ENCODE assay signal across 14 mouse cellular contexts in the genomic region with DNA sequence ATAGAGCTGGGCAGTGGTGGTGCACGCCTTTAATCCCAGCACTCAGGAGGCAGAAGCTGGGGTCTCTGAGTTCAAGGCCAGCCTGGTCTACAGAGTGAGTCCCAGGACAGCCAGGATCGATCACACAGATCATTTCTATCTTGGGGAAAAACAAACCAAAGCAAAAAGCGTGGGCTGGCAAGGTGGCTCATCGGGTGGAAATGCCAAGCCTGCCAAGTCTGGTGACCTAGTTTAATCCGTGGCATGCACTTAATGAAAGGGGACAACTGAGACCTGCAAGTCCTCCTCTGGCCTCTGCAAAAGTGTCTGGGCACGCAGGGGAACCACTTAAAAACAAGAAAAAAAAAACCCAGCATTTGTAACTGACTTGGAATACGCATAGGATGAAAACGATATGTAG. TPM values are rescaled to one million over a fixed set of nuclear protein-coding genes. Genes with fewer than 3 reads are reported as not detected.
DNase-seq lines count a peak whose midpoint lies in the region; ATAC-seq and TF ChIP-seq lines count a peak whose summit lies in the region.
"Had no signal": no experiment of that assay in that cellular context is flagged by ENCODE, and none has a peak within 500 bp of the region (broad histone marks: within the 10 kb centered on the region; RNA-seq: fewer than 3 reads in every experiment).

No protein-coding gene starts in this region.

- TF ChIP-seq CTCF in stomach, postnatal 0 days (IDR thresholded peaks at IDR 0.05; ENCODE audit: low read depth), result no peak
- TF ChIP-seq CTCF in thymus, adult 2 months (IDR thresholded peaks at IDR 0.05; ENCODE audit: borderline replicate concordance, control insufficient read depth, extremely low read depth, insufficient read depth, low read length, poor library complexity), result no peak

- H3K4me3 ChIP-seq in forebrain, embryonic 16.5 days (replicated peaks; ENCODE audit: low read length), result no peak overlapping the region
- H3K4me3 ChIP-seq in forebrain, embryonic 13.5 days, result no peak overlapping the region
- H3K4me3 ChIP-seq in liver, embryonic 12.5 days, result no peak overlapping the region
- no peak overlapping the region for H3K4me3 ChIP-seq in stomach, postnatal 0 days (ENCODE audit: low read depth, low read length)
- no peak overlapping the region for H3K4me3 ChIP-seq in thymus, adult 2 months (ENCODE audit: control insufficient read depth, insufficient read depth, low read length)
- H3K4me3 ChIP-seq: embryonic facial prominence, embryonic 12.5 days; forebrain, embryonic 15.5 days; hindbrain, embryonic 10.5 days; midbrain, embryonic 15.5 days had no signal

- no peak overlapping the region for H3K9ac ChIP-seq in forebrain, embryonic 16.5 days (replicated peaks; ENCODE audit: low read depth, low read length)
- no peak overlapping the region for H3K9ac ChIP-seq in forebrain, embryonic 13.5 days
- no peak overlapping the region for H3K9ac ChIP-seq in liver, embryonic 12.5 days
- no peak overlapping the region for H3K9ac ChIP-seq in stomach, postnatal 0 days (ENCODE audit: low read length)
- H3K9ac ChIP-seq: embryonic facial prominence, embryonic 12.5 days; forebrain, embryonic 15.5 days; midbrain, embryonic 15.5 days had no signal

- H3K27ac ChIP-seq in forebrain, embryonic 16.5 days (ENCODE audit: low read length), result no peak overlapping the region
- H3K27ac ChIP-seq in forebrain, embryonic 13.5 days, result no peak overlapping the region
- H3K27ac ChIP-seq in liver, embryonic 12.5 days, result peak overlapping the region; percentile 77; the same call in 1 of the 2 replicates
- peak overlapping the region; percentile 20; the same call in 1 of the 2 replicates for H3K27ac ChIP-seq in stomach, postnatal 0 days (replicated peaks)
- no peak overlapping the region for H3K27ac ChIP-seq in thymus, adult 2 months (ENCODE audit: control insufficient read depth, insufficient read depth, low read length)
- H3K27ac ChIP-seq: forebrain, embryonic 15.5 days; hindbrain, postnatal 0 days; midbrain, embryonic 15.5 days had no signal

- no peaks in the 10 kb centered on the region for H3K36me3 ChIP-seq in forebrain, embryonic 16.5 days (ENCODE audit: control insufficient read depth, insufficient read depth)
- H3K36me3 ChIP-seq in forebrain, embryonic 13.5 days (ENCODE audit: poor library complexity, severe bottlenecking), result no peaks in the 10 kb centered on the region
- no peaks in the 10 kb centered on the region for H3K36me3 ChIP-seq in liver, embryonic 12.5 days
- no peaks in the 10 kb centered on the region for H3K36me3 ChIP-seq in stomach, postnatal 0 days (ENCODE audit: control insufficient read depth, insufficient read depth, low read length)
- H3K36me3 ChIP-seq in thymus, adult 2 months (ENCODE audit: control insufficient read depth, insufficient read depth, low read length), result no peaks in the 10 kb centered on the region
- H3K36me3 ChIP-seq: embryonic facial prominence, embryonic 12.5 days; forebrain, embryonic 15.5 days; heart, embryonic 10.5 days; hindbrain, embryonic 10.5 days; midbrain, embryonic 15.5 days had no signal

- TF ChIP-seq POLR2A in thymus, adult 2 months (IDR thresholded peaks at IDR 0.05; ENCODE audit: control insufficient read depth, extremely low read depth, insufficient read depth, low read length, poor library complexity), result no peak

- TF ChIP-seq EP300 in stomach, postnatal 0 days (optimal IDR thresholded peaks at IDR 0.05), result no peak

- H3K27me3 ChIP-seq in forebrain, embryonic 16.5 days (replicated peaks; ENCODE audit: control insufficient read depth, insufficient read depth, low read length), result 0 out of 2 replicates have a peak, but pooled peaks cover 2% of the 10 kb centered on the region
- H3K27me3 ChIP-seq in forebrain, embryonic 13.5 days, result peaks cover 9% of the 10 kb centered on the region; the same call in 1 of the 2 replicates
- H3K27me3 ChIP-seq in liver, embryonic 12.5 days (replicated peaks), result no peaks in the 10 kb centered on the region
- no peaks in the 10 kb centered on the region for H3K27me3 ChIP-seq in stomach, postnatal 0 days (ENCODE audit: control insufficient read depth, insufficient read depth, low read length)
- no peaks in the 10 kb centered on the region for H3K27me3 ChIP-seq in thymus, adult 2 months (ENCODE audit: control insufficient read depth, insufficient read depth, low read length)
- H3K27me3 ChIP-seq: embryonic facial prominence, embryonic 12.5 days; forebrain, embryonic 15.5 days had no signal

- WGBS in forebrain, embryonic 16.5 days, result 69% methylated on average over 8 of the region's 8 CpGs
- 84% methylated on average over 8 of the region's 8 CpGs for WGBS in forebrain, embryonic 13.5 days
- WGBS in liver, embryonic 12.5 days (ENCODE audit: insufficient replicate concordance), result 68% methylated on average over 8 of the region's 8 CpGs
- WGBS in stomach, postnatal 0 days, result 66% methylated on average over 8 of the region's 8 CpGs
- WGBS in thymus, adult 2 months, result 71% methylated on average over 8 of the region's 8 CpGs

- ATAC-seq in forebrain, embryonic 16.5 days, result 0 out of 2 replicates have a peak, but pooled peaks have one; percentile 11
- no peak for ATAC-seq in forebrain, embryonic 13.5 days
- no peak for ATAC-seq in liver, embryonic 12.5 days
- ATAC-seq in stomach, postnatal 0 days (ENCODE audit: low FRiP score, low TSS enrichment), result no peak
- ATAC-seq in activated CD4-positive, CD25-positive, alpha-beta regulatory T cell, adult 4 months, result no peak
- ATAC-seq: midbrain, embryonic 15.5 days had no signal

- peak; percentile 59 for DNase-seq in retina, postnatal 1 day
- no peak for DNase-seq in retina, embryonic 14.5 days (ENCODE audit: low spot score)
- DNase-seq in stomach, postnatal 0 days (ENCODE audit: low spot score), result no peak
- no peak for DNase-seq in thymus, adult 2 months

- H3K4me2 ChIP-seq in forebrain, embryonic 16.5 days (ENCODE audit: low read length), result no peak overlapping the region
- H3K4me2 ChIP-seq in forebrain, embryonic 13.5 days, result no peak overlapping the region
- H3K4me2 ChIP-seq in liver, embryonic 12.5 days, result peak overlapping the region; percentile 64; the same call in 1 of the 2 replicates
- H3K4me2 ChIP-seq in stomach, postnatal 0 days (replicated peaks; ENCODE audit: low read depth), result no peak overlapping the region
- H3K4me2 ChIP-seq: embryonic facial prominence, embryonic 12.5 days; forebrain, embryonic 15.5 days; midbrain, embryonic 15.5 days had no signal

- no peaks in the 10 kb centered on the region for H3K9me3 ChIP-seq in forebrain, embryonic 16.5 days (ENCODE audit: control insufficient read depth, low read length)
- no peaks in the 10 kb centered on the region for H3K9me3 ChIP-seq in forebrain, embryonic 13.5 days (replicated peaks)
- H3K9me3 ChIP-seq in liver, embryonic 12.5 days (replicated peaks), result no peaks in the 10 kb centered on the region
- no peaks in the 10 kb centered on the region for H3K9me3 ChIP-seq in stomach, postnatal 0 days (ENCODE audit: control insufficient read depth, low read length)
- H3K9me3 ChIP-seq: embryonic facial prominence, embryonic 12.5 days; forebrain, embryonic 15.5 days; heart, embryonic 10.5 days; hindbrain, embryonic 10.5 days; midbrain, embryonic 15.5 days had no signal

- H3K4me1 ChIP-seq in forebrain, embryonic 16.5 days (replicated peaks; ENCODE audit: control insufficient read depth, insufficient read depth, low read length), result peaks cover 7% of the 10 kb centered on the region
- H3K4me1 ChIP-seq in forebrain, embryonic 13.5 days, result peaks cover 16% of the 10 kb centered on the region
- H3K4me1 ChIP-seq in liver, embryonic 12.5 days, result peaks cover 70% of the 10 kb centered on the region
- no peaks in the 10 kb centered on the region for H3K4me1 ChIP-seq in stomach, postnatal 0 days (replicated peaks; ENCODE audit: control insufficient read depth, insufficient read depth)
- peaks cover 33% of the 10 kb centered on the region for H3K4me1 ChIP-seq in thymus, adult 2 months (replicated peaks; ENCODE audit: control insufficient read depth, insufficient read depth, low read length)

RNA-seq across cellular contexts. Expression of gene Actb, which starts 26.2 kb away (rescaled TPM):
- 15,087 and 15,431 TPM in 2 replicates for polyA plus RNA-seq in forebrain, embryonic 16.5 days (2015; fragmentation: Nextera tagmentation; extraction: Ambion mirVana)
- 15,903 and 18,325 TPM in 2 replicates for polyA plus RNA-seq in forebrain, embryonic 13.5 days (2015; fragmentation: Nextera tagmentation; extraction: Ambion mirVana)
- 7,775 and 7,997 TPM in 2 replicates for polyA plus RNA-seq in liver, embryonic 12.5 days (2016; fragmentation: Nextera tagmentation; extraction: Ambion mirVana)
- polyA plus RNA-seq in stomach, postnatal 0 days (2015; fragmentation: Nextera tagmentation; extraction: Ambion mirVana), result 14,823 and 16,187 TPM in 2 replicates
- 6,903 and 9,637 TPM in 2 replicates for polyA plus RNA-seq in thymus, adult 2 months (2012; rRNA removed)
- over 10,000 TPM; 26,186 to 54,151 TPM for polyA plus RNA-seq in activated CD4-positive, CD25-positive, alpha-beta regulatory T cell, adult 4 months (2017; shearing (Covaris generic))

RNA-seq across cellular contexts. Expression of gene Fscn1, which starts 27.4 kb away (rescaled TPM):
- polyA plus RNA-seq in forebrain, embryonic 16.5 days (2015; fragmentation: Nextera tagmentation; extraction: Ambion mirVana), result 541 and 600 TPM in 2 replicates
- 521 and 522 TPM in 2 replicates for polyA plus RNA-seq in forebrain, embryonic 13.5 days (2015; fragmentation: Nextera tagmentation; extraction: Ambion mirVana)
- polyA plus RNA-seq in liver, embryonic 12.5 days (2016; fragmentation: Nextera tagmentation; extraction: Ambion mirVana), result 69.1 and 69.4 TPM in 2 replicates
- polyA plus RNA-seq in stomach, postnatal 0 days (2015; fragmentation: Nextera tagmentation; extraction: Ambion mirVana), result 42.0 and 42.7 TPM in 2 replicates
- 148 and 157 TPM in 2 replicates for polyA plus RNA-seq in thymus, adult 2 months (2012; rRNA removed)
- polyA plus RNA-seq in activated CD4-positive, CD25-positive, alpha-beta regulatory T cell, adult 4 months (2017; shearing (Covaris generic)), result under 1 TPM; 0.26 to 0.42 TPM

RNA-seq across cellular contexts. Expression of gene Fbxl18, which starts 37.5 kb away (rescaled TPM):
- polyA plus RNA-seq in forebrain, embryonic 16.5 days (2015; fragmentation: Nextera tagmentation; extraction: Ambion mirVana), result 29.5 and 31.4 TPM in 2 replicates
- polyA plus RNA-seq in forebrain, embryonic 13.5 days (2015; fragmentation: Nextera tagmentation; extraction: Ambion mirVana), result 30.7 and 35.1 TPM in 2 replicates
- polyA plus RNA-seq in liver, embryonic 12.5 days (2016; fragmentation: Nextera tagmentation; extraction: Ambion mirVana), result 5.8 and 6.1 TPM in 2 replicates
- 5.0 and 5.3 TPM in 2 replicates for polyA plus RNA-seq in stomach, postnatal 0 days (2015; fragmentation: Nextera tagmentation; extraction: Ambion mirVana)
- polyA plus RNA-seq in thymus, adult 2 months (2012; rRNA removed), result 25.8 and 29.9 TPM in 2 replicates
- 10 to 100 TPM in 1 of 2 experiments, 1 to 10 TPM in 1; 2.1 to 13.9 TPM for polyA plus RNA-seq in activated CD4-positive, CD25-positive, alpha-beta regulatory T cell, adult 4 months (2017; shearing (Covaris generic))

Comparison
In these comparisons a context has a peak if more than half of its experiments do, and no peak if none do; other contexts are left out.
1. H3K27ac ChIP-seq: peak in liver, embryonic 12.5 days (single experiment) and stomach, postnatal 0 days (single experiment); none in forebrain, embryonic 16.5 days (single experiment), forebrain, embryonic 13.5 days (single experiment) and thymus, adult 2 months (single experiment).
2. RNA of gene Fscn1, which starts 27.4 kb away (polyA plus RNA-seq): 541 to 600 TPM in forebrain, embryonic 16.5 days, 521 to 522 TPM in forebrain, embryonic 13.5 days, 148 to 157 TPM in thymus, adult 2 months, 69.1 to 69.4 TPM in liver, embryonic 12.5 days and 42.0 to 42.7 TPM in stomach, postnatal 0 days; 0.26 to 0.42 TPM in activated CD4-positive, CD25-positive, alpha-beta regulatory T cell, adult 4 months; every median in the first group is over 10 times any median in the second.